Mouse (Mus musculus) hematopoietic stem cell, adult 5-6 weeks (primary cell): Measurements from ENCODE around the gene Shisa7. TPM values are rescaled to one million over a fixed set of nuclear protein-coding genes. Genes with fewer than 3 reads are reported as not detected.
A peak's percentile ranks its signal among the peaks of the same experiment; 100 is the strongest.
"Not testable (repeated sequence)": the region's sequence is repeated elsewhere in the genome, so short reads cannot be mapped to it uniquely, and the experiment has no call there.

ENCODE experiments used
- ATAC-seq, 2 experiments: fragments of 125-278 bp in 1 of 2; replicated peaks in 1 of 2; 2 replicates each; pipeline ENCODE4 v1.8.0; 2016 to 2017; ENCODE audit warnings: inconsistent platforms in 2 of 2, mild to moderate bottlenecking in 2 of 2, moderate number of reproducible peaks in 2 of 2, low read depth in 1 of 2, moderate TSS enrichment in 1 of 2; ENCODE audit not compliant: low FRiP score in 2 of 2, poor library complexity in 2 of 2, severe bottlenecking in 2 of 2, insufficient read depth in 1 of 2, low TSS enrichment in 1 of 2
- total RNA-seq: library from RNA; stranded (forward); fragments of 172-1452, 232-1000 nt; gene quantifications from 2 replicates; pipeline ENCODE4 v1.2.3, GENCODE M21; 2017

Shisa7 gene
- total RNA-seq, 1 experiment from 2014 or later, result 0.45 TPM

- ATAC-seq, result no peak
Observed at GRCm38 (mm10) chr7:4813105-4813791, 31.2 kb downstream of the Shisa7 start.

GRCm38 (mm10) chr7:4812303-4813104 is 32.0 kb downstream of the Shisa7 start, which contains the start of gene Ube2s:
Ube2s (minus strand) TSS chr7:4812590.
- ATAC-seq, result peak; percentile 95

GRCm38 (mm10) chr7:4811842-4812302 is 32.6 kb downstream of the Shisa7 start:
- ATAC-seq, result no peak

DNA sequence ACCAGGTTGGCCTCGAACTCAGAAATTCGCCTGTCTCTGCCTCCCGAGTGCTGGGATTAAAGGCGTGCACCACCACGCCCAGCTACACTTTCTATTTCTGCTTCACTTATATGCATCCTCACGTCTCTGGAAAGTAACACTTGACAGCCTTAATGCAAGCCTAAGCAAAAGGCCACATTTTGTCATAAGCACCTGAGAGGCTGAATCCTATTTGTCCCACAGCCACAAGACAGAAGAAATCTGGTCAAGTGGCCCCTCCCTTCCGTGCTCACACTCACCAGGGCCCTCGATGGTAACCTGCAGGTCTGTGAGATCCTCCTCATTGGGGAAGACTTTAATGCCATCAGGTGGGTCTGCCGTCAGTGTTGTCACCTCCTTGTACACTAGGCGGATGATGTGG is 33.4 kb downstream of the Shisa7 start:
- not testable (repeated sequence) for ATAC-seq

- ATAC-seq, result peak; percentile 47 to 68; a peak in 2 of 4 replicates
Observed at GRCm38 (mm10) chr7:4806716-4807115, 37.8 kb downstream of the Shisa7 start.

GRCm38 (mm10) chr7:4802247-4802646 is 42.2 kb downstream of the Shisa7 start:
- no peak for ATAC-seq

DNA sequence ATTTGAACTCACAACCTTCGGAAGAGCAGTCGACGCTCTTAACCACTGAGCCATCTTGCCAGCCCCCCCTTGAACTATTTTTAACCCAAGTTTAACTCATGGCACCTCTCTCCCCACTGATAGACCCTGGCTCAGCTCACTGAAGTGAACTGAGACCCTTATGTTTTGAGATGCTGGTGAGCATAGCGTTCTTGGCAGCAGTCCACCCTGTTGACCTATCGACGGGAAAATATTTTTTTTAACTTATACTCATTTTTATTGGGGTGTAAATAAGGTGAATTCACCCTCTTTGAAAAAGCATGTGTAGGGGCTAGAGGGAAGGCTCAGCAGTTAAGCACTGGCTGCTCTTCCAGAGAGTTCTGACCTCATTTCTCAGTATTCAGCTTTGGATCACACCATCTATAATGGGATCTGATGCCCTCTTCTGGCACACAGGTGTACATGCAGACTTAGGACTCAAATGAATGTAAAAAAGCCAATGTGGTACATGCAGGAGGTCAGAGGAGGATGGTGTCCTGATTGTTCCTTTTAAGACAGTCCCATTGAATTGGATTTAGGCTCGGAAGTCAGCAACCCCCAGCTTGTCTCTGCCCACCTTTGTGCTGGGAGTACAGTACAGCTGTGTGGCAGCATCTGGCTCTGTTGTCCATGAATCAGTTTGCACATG is 48.6 kb downstream of the Shisa7 start:
- ATAC-seq, result peak; percentile 21 to 30; a peak in 1 of 4 replicates

DNA sequence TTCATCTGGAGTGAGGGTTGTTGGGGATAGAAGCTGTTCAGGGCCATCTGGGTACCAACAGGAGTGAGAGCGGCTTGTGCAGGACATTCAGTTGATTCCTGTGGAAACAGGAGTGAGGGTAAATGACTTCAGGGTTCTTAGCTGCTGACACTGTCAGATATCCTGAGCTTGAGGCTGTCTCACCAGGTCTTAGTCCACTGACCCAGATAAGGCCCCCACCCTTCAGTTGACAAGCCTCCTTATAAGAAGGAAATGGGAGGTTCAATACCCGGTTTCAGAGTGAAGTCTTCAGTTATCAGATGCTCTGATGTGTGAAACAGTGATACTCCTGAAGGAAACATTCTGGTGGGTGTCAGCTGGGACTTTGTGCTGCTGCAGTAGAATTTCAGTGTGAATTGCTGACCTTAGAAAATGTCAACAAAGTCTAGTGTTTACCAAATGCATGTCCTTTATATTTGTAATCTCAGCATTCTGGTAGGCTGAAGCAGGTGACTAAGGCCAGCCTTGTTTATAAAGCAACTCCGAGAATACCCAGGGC is 49.8 kb downstream of the Shisa7 start:
- no peak for ATAC-seq

DNA sequence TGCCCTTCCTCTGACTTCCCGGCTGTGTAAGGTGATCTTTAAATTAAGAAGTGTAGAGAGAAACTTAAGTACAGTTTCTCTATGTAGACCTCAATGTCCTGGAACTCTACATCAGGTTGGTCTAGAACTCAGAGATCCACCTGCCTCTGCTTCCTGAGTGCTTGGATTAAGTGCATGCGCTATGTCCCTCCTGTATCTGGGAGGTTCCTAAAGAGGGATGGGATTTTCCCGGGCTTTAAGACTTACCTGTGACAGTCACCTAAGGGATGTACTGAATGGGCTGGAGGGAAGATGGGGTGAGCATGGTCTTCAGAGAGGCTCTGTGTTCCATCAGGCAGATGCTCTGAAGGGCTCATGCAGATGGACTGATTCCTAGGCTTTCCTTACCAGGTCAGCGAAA is 50.8 kb downstream of the Shisa7 start:
- no peak for ATAC-seq

DNA sequence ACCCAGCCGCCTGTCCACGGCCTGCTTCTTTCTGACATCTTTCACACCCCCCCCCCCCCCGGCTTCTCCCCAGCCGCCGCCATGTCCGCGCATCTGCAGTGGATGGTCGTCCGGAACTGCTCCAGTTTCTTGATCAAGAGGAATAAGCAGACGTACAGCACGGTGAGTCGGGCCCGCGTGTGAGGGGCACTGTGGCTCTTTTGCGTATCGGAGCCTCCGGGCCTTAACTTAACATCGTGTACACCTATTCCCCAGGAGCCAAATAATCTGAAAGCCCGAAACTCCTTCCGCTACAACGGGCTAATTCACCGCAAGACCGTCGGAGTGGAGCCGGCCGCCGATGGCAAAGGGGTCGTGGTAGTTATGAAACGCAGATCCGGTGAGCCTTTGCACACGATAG is 51.2 kb downstream of the Shisa7 start:
- not testable (repeated sequence) for ATAC-seq

GRCm38 (mm10) chr7:4792278-4793212 is 52.0 kb downstream of the Shisa7 start, which contains the start of gene Rpl28:
Rpl28 (plus strand) TSS chr7:4792874.
- ATAC-seq, result peak; percentile 89

DNA sequence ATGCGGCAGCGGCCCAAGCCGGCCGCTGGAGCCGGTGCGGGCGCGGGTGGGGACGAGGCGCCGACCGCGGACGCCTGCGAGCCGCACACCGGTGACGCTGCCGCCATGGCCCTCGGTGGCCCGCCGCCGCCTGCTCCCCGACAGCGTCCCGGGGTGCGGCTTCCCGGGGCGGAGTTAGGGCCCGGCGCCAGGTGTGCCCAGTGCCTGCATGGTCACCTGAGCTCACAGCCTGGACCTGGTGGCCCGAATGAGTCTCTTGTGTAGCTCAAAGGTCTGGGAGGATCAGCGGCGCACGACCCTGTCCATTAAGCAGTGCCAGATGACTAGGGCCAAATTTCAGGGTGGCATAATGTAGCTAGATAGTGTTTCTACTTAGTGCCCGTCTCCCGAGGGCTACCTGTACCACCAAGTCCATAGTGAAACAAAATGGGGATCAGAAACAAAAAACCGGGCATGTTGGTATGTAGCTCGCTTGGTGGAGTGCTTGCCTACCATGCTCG is 55.0 kb downstream of the Shisa7 start, which contains the start of gene Tmem238:
Tmem238 (minus strand) TSS at position 221 of the 500 bp plus-strand sequence.
- no peak for ATAC-seq

GRCm38 (mm10) chr7:4788499-4789435 is 55.7 kb downstream of the Shisa7 start:
- ATAC-seq, result peak in 1 of 2 experiments; percentile 14; a peak in 2 of 4 replicates

- no peak for ATAC-seq
Observed at GRCm38 (mm10) chr7:4783667-4784268, 60.7 kb downstream of the Shisa7 start.

DNA sequence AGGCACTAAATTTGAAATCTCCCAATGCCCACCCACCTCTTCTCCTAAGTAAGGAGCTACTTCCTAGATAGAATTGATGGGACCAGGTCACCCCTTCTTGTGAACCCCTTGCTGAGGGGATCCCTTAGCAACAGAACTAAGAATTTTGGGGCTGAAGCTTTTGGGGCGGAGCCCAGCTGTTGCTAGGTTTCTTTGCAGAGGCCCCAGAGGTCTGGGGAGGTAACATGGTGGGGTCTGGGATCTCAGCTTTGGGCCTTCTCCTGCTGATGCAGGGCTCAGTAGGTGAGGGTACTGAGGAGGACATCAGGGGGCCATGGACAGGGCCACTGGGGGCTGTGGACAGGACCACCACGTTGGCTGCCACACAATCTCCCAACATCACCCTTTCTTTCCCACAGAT is 61.7 kb downstream of the Shisa7 start, which contains the start of the genes Il11 and Tmem190:
Il11 (minus strand) TSS at position 101 of the 400 bp plus-strand sequence.
Tmem190 (plus strand) TSS at position 179 of the 400 bp plus-strand sequence.
- ATAC-seq, result no peak
